Mouse (Mus musculus) gastrocnemius, postnatal 4 days (tissue): Measurements from ENCODE around the gene Atp6v1f. TPM values are rescaled to one million over a fixed set of nuclear protein-coding genes. Genes with fewer than 3 reads are reported as not detected.

ENCODE experiments used
- DNase-seq, 2 experiments: peaks; one replicate each; pipeline ENCODE4 v3.0.0; 2021 to 2022; ENCODE audit warnings: low spot score in 2 of 2, mixed read lengths in 2 of 2
- long read RNA-seq, 2 experiments: library from polyadenylated mRNA; stranded (forward); transcript quantifications; one replicate each; pipeline ENCODE4 v2.0.0; 2021
- total RNA-seq, 2 experiments: library from RNA; stranded (reverse); gene quantifications; 2 replicates each; pipeline ENCODE4 v1.2.3; 2021

The Atp6v1f gene
- 10 to 100 TPM; 90.5 to 92.1 TPM for total RNA-seq
- long read RNA-seq, experiment 1, transcript Atp6v1f-201 (2 exons, 703 nt), result major isoform, 63 of 66 reads
- long read RNA-seq, experiment 1, partial matches to known transcripts, result 2 of 66 reads
- long read RNA-seq, experiment 1, other reads (novel, unspliced or antisense), result 0 of 66 reads
- long read RNA-seq, experiment 2, transcript Atp6v1f-201 (2 exons, 703 nt), result major isoform, 53 of 55 reads
- long read RNA-seq, experiment 2, partial matches to known transcripts, result 1 of 55 reads
- long read RNA-seq, experiment 2, other reads (novel, unspliced or antisense), result 1 of 55 reads

DNA sequence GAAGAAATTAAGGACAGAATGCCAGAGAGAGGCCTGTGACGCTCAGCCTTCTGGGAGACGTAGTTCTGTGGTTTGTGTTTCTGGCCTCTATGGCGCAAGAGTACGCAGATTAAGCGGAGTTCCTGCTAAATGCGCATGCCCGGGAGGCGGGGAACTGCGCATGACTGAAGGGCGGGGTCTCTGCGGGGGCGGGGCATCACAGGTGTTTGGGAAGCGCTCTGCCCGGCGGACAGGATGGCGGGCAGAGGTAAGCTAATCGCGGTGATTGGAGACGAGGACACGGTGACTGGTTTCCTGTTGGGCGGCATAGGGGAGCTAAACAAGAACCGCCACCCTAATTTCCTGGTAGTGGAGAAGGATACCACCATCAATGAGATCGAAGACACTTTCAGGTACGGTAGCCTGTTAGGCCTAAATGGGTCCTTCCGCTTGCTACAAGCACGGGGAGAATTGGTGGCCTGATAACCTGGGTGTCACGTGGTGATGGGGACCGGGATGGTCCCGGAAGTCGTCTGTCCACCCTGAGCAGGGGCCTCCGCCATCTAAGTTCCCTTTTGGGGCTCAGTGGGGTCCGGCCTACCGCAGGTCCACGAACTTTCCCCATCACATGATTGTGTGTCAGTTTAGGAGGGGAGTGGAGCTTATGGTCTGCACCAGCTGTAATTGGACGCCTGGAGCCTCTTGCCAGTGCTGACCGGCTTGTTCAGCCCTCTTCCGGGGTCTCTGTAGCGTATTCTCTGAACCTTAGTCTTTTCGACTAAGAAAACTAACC lies at the start of gene Atp6v1f:
Gene Atp6v1f (plus strand): TSS at position 136 of the 772 bp plus-strand sequence.
- DNase-seq, result peak; percentile 84 to 92

DNA sequence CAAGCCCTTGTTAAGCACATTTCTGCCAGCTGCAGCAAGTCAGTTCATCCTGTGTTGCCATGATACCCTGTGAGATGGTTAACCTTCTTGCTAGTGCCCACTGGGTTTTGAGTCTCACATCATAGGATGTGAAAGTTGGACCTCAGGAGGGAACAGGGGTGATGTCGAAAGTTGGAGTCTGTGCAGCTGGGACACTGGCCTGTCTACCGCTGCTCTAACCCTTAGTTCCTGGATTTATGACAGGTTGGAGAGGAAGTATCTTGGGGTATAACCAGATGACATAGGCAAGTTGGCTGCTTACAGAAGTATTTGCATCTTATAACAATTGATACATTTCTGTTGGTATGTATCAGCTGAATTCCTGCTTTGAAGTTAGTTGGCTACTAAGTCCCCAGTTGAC lies 46.9 kb upstream of the Atp6v1f start:
- no peak for DNase-seq

DNA sequence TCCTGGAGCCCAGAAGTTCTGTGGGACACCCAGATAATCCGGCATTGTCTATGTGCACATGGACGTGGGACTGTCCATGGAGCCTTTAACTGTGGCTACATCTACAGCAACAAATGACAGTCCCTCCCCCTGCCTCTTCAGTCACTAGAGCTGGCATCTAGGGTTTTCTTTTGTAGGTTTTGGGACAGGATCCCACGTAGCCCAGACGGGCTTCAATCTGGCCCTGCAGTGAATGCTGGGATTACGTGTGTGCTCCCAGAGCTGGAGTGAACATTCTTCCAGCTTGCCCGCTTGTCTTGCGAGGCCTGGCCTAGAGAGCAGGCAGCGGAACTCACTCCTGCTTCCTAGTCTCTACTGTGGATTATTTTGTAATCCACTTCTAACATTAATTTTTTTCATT lies 42.4 kb upstream of the Atp6v1f start:
- DNase-seq, result no peak

DNA sequence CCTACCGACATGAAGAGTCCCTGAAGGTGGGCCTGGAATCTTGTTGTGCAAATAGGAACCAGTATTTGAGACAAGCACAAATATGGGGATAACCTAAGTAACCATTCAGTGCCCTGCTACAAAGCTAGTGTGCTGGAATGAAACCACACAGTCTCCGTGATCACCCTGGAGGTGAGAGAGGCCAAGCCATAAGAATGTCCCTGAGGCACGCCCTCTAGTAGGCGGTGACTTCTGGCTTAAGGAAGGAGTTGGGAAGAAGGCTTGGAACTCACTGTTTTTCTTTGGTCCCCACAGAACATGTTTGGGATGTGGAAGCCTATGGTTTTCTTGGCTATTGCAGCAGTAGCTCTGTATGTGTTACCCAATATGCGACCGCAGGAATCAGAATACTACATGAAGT lies 41.2 kb upstream of the Atp6v1f start:
- DNase-seq, result no peak

DNA sequence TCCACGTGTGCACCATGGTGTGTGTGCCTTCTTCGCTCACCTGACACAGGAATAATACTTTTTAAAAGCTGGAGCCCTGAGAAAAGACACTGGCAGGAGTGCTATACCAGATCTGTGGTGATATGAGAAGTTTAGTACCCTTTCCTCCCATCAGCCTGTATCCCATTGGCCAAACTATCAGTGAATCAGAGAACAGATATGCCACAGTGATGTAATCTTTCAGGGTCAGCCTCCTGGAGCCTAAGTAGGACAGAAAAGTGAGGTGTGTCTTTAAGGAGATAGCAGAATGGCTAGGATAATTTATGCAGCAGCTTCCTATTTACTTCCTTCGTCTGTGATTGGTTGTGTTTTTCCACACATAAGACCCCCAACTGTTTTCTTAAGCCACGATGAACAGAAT lies 39.3 kb upstream of the Atp6v1f start:
- no peak for DNase-seq

DNA sequence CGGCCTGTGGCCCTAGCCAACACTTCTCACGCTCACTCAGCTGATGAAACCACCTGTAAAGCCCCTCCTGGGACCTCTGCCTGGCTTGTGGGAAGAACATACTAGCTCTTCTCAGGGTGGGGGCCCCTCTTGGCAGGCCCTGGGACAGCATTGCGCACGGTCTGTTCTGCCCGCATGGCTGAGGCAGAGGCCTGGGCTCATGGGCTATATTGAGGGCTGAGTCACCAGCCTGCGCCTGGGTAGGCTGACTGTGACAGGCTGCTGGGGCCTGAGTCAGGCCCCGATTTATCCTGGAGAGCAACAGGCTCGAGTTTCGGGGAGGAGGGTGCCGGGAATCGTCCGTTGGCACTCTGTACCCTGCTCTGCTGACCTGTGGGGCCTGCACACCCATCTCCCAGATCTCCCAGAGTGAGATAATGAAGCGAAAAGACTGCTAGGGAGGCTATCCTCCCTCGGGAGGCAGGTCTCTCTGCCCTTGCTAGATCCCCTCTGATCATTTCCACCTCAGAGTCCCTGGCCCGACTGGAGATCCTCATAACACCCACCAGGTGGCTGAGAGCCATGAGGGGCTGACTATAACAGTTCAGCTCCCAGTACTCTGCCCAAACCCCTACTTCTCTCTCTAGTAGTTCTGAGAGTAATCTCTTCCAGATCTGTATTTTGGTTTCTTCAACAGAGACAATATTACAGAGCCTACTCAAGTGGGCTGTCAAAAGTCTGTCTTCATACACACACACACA lies 36.7 kb upstream of the Atp6v1f start:
- DNase-seq, result no peak

DNA sequence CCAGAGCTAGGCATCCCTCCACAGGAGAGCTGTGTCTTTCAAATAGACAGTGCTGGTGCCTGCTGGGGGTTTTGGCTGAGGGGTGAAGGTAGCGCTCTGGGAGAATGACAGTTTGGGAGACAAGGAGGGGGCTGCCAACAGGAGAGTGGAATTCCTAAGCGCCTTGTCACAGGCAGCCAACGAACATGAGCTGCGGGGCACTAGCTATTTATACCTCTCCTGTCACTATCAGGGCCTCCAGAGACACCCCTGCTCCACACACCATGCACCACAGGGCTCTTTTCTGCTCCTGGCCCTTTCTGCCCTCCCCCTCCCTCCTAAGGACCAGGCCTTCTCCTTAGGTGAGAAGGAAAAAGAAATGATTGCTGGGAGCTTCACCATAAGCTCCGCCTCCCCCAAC lies 36.0 kb upstream of the Atp6v1f start:
- no peak for DNase-seq

DNA sequence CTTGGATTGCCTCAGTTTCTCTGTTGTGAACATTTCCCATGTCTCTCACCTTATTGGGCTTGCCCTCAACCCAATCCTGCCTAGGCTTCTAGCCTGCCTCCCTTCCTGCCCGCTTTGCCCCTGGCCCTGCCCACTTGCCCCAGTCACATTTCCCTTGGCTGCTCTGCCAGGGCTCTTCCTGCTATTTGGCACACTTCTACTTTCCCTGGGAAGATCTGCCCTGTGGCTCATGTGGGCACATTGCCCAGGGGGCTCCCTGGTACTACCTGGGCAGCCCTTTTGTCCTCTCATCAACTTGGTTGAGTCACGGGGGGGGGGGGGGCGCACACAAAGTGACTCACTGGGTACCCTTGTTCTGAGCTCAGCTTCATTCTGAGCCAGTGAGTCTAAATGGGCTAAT lies 35.4 kb upstream of the Atp6v1f start:
- peak in 1 of 2 experiments; percentile 10 for DNase-seq

DNA sequence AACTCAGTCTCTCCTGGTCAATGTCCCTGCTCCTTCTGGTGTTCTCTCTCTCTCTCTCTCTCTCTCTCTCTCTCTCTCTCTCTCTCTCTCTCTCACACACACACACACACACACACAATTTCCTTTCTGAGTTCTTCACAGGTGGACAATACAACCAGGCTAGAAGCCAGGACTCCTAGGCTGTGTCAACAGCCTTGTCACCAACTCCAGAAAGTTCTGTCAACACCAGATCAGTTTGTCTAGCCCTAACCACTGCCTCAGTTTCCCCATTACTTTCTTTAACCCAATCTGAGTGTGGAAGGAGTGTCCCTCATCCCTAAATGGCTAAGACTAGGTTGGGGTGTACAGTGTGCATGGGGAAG lies 34.9 kb upstream of the Atp6v1f start:
- no peak for DNase-seq

DNA sequence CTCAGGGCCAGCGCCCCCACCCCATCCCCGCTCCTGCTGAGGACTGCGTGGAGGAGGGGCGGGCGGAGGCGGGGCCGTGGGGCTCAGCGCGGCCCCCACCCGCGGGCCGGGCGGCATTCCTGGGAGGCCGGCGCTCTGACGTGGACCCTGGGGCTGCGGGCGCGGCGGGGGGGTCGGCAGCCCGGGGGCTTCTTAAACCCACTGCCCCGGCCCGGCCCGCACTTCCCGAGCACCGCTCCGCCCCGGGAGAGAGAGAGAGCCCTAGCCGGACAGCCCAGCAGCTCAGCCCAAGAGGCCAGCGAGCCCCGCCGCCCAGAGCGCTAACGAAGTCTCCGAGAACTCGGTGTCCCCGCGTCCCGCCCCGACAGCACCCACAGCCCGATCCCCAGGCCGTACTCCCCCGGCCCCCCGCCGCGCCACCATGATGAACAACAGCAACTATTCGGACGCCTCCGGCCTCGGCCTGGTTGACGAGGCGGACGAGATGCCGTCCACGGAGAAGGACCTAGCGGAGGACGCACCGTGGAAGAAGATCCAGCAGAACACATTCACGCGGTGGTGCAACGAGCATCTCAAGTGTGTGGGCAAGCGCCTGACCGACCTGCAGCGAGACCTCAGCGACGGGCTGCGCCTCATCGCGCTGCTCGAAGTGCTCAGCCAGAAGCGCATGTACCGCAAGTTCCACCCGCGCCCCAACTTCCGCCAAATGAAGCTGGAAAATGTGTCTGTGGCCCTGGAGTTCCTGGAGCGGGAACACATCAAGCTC lies 34.3 kb upstream of the Atp6v1f start, which contains the start of gene Flnc:
Gene Flnc (plus strand): TSS at position 219 of the 766 bp plus-strand sequence.
- peak; percentile 56 to 72 for DNase-seq

DNA sequence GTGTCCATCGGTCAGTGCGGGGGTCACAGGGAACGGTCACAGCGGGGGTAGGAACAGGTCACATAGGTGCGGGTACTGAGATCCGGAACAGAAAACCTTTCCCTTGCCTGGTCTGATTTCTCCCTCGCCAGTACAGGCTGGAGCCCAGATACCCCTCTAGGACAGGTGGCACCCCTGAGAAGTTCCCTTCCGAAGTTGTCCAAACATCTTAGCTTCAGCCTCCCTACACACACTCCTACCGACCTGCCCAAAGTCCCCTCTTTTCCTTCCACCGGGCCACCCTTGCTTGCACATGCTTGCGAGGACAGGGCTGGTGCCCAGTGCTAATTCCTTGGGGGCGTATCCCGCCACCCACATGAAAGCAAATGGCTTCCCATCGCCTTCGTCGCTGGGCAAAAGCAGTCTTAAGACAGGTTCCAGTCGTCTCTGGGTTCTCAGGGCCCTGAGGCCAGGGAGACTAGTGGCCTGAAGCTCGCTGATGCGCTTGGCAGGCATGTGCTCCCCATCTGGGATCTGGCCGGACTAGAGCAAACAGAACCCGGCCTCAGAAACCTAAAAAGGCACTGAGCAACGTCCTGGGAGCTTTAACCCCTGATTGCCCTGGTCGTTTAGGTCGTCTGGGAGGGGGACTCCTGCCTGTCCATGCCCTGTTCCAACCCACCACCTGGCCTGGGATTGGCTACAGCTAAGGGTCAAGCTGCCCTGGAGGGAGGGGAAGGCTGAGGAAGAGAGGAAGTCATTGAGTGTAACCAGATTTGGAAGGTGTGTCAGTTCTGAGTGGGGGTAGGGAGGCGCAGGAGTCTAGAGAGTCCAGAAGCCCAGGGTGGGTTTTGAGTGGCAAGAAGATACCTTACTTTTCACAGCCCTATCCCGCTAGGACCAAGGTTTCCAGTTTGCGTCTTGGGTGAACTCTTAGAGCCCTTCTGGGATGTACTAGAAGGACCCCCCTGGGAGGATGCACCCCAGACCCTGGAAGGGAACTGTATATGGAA lies 33.4 kb upstream of the Atp6v1f start:
- peak in 1 of 2 experiments; percentile 69 for DNase-seq

DNA sequence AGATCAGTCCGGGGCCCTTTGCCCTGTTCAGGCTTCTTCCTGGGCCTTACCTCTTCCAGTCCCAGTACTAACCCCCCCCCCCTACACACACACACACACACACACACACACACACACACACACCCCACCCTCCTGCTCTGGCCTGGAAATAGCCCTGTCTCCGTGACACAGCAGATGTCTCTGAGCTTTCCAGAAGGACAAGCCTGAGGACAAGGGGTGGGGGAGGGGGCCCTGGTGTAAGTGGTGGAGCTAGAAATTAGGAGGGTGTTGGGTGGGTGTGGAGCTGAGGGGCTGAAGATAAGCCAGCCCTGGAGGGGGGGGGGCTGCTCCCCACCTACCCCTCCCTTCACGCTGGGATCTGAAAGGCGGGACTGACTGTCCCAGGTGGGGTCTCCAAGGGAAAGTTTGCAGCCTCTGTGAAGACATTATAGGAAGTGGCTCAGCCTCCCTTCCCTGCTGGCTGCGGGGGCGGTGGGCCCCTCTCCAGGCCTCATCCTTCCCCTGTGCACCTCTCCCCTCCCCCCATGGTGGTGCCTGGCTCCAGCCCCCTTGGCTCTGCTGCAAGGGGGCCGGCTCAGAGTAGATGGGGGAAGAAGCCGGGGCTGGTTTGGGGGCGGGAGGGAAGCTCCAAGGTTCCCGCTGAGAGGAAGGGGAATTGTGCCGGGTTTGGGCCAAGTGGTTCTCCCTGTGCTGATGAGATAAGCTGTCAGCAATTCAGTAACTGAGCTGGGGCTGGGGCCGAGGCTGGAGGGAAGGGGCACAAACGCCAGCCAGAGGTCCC lies 32.4 kb upstream of the Atp6v1f start:
- peak; percentile 79 to 88 for DNase-seq

DNA sequence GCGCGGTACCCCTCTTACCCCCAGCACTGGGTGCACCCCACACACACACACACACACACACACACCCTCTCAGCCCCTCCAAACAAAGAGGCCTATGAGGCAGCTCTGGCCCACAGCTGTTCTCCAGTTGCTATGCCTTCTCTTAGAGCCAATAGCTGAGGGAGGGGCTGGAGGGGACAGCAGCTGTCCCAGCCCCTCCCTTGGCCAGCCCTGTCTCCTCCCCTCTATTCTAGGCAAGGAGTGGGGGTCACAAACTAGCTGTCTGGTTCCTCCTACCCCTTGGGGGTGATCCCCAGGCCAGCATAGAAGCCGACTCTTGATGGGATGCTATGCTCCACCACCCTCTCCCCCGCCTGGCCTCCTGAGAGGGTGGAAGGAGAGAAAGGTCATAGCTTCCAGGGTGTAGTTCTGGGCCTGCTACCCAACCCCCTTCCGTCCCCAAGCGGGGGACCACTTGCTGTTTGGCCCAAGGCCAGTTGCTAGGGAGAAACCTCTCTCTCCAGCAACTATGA lies 31.5 kb upstream of the Atp6v1f start:
- peak; percentile 50 to 75 for DNase-seq

DNA sequence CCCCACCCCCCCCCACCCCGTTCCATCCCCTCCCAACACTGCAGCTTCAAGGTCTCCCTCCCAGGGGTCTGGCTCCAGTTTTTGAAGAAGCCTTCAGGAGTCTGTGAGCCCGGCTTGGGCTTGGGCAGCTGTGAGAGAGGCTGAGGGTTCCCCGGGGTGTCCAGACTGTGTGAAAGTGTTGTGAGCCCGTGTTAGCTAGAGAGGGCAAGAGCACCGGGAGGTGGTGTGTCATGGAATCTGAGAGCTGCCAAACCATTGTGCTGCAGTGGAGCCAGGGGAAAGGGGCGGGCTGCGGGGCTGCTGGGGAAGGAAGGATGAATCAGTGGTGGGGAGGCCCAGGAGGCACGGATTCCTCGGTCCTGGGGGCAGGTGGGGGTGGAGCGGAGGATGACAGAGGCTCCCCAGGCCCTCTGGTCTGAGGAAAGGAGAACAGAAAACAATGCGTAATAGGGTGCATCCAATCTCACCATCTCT lies 31.0 kb upstream of the Atp6v1f start:
- peak; percentile 71 to 82 for DNase-seq

DNA sequence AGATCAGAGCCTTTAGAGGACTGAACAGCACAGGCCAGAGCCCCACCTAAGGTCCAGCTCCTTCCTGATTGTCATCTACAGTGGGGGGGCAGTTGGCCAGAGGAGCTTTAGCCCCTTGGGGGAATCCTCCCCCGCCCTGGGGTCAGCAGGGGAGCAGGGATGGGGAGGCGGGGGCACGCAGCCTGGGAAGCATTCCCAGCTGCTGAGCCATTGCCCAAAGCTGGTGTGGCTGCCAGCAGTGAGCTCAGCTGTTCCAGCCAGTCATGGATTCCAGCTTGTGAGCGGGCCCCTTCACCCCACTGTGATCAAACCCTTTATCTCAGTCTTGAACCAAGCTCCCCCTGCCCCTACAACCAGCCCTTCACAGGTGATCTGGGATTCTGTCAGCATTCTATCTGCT lies 28.3 kb upstream of the Atp6v1f start:
- peak in 1 of 2 experiments; percentile 64 for DNase-seq

DNA sequence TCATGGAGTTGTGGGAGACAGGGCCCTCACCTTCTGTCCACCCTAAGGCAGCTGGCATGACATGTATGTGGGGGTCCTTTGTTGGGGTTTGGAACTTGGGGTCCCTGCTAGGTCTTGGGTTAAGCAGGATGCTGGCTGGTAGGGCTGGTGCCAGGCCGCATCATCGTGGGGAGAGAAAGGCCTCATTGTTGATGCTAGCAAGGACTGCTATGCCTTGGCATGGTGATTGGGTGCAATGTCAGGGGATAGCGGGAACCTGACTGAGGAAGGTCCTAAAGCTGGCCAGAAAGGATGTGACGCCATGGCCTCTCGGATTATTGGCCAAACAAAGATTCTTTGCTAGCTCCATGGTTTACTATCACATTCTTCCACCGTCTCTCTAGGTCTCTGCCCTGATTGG lies 27.7 kb upstream of the Atp6v1f start:
- DNase-seq, result no peak

DNA sequence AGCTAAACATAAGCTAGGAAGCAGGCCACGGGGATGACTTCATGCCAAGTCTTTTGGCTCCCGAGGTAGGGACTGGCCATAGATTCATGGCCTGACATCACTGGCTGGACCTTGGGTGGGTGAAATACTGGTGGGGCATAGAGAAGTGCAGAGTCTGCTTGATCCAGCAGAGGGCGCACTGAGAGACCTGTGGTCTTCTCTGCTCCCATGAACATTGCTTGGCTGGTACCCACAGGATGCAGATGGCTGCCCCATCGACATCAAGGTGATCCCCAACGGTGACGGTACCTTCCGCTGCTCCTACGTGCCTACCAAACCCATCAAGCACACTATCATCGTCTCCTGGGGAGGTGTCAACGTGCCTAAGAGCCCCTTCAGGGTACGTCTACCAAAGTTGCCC lies 22.7 kb upstream of the Atp6v1f start:
- DNase-seq, result peak in 1 of 2 experiments; percentile 58

DNA sequence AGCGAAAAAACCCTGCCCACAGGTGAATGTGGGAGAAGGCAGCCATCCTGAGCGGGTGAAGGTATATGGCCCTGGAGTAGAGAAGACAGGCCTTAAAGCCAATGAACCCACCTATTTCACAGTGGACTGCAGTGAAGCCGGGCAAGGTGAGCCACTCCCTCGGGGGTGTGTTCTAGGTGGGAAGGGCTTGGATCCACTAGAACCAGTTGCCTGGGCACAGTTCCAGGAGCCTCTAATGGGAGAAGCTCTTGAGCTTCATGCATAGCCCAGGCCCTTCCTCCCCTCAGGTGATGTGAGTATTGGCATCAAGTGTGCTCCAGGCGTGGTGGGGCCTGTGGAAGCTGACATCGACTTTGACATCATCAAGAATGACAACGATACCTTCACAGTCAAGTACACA lies 22.2 kb upstream of the Atp6v1f start:
- DNase-seq, result no peak

DNA sequence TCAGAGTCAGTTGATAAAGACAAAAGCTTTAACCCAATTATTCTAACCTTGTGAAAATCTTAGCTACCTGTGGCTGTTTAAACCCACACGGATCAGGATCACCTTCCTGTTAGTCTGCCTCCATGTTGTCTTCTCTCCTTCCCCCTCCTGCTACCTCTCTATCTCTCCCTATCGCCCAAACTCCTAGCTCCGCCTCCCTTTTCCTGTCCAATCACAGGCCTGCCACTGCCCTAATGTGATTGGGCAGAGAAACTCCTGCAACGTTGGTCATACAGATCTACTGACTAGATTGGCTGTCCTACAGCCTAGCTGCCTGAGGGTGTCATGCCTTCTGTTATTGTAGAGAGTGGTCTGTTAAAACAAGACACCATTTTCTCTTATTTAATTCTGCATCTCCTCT lies 17.7 kb upstream of the Atp6v1f start:
- no peak for DNase-seq
